Mouse (Mus musculus): ENCODE measurements at regions not wholly inside any gene's neighbourhood (a gene's known extent, or its start where the extent isn't known, plus 50 kb on each side); places are given as distances from the start of the nearest gene placed in this dataset.

- no peak for DNase-seq
Observed at GRCm38 (mm10) chr4:153542631-153543031, 60.0 kb upstream of the Ajap1 start.

- DNase-seq: no peak
Observed at GRCm38 (mm10) chr4:153543900-153544648, 61.5 kb upstream of the Ajap1 start.

- no peak for DNase-seq
Observed at GRCm38 (mm10) chr4:153546709-153547108, 64.1 kb upstream of the Ajap1 start.

- no peak for DNase-seq
Observed at GRCm38 (mm10) chr4:153547111-153547510, 64.5 kb upstream of the Ajap1 start.

- no peak for DNase-seq
Observed at GRCm38 (mm10) chr4:153547871-153548270, 65.3 kb upstream of the Ajap1 start.

GRCm38 (mm10) chr4:153551291-153551690 is 68.7 kb upstream of the Ajap1 start:
- no peak for DNase-seq

- no peak for DNase-seq
Observed at GRCm38 (mm10) chr4:153552483-153552882, 69.9 kb upstream of the Ajap1 start.

- DNase-seq: no peak
Observed at GRCm38 (mm10) chr4:153557812-153558608, 75.4 kb upstream of the Ajap1 start.

- DNase-seq: no peak
Observed at GRCm38 (mm10) chr4:153559568-153559967, 77.0 kb upstream of the Ajap1 start.

- DNase-seq: no peak
Observed at GRCm38 (mm10) chr4:153560193-153560592, 77.6 kb upstream of the Ajap1 start.

- peak; percentile 60 for DNase-seq
Observed at GRCm38 (mm10) chr4:153560956-153561355, 78.3 kb upstream of the Ajap1 start.

GRCm38 (mm10) chr4:153561991-153562390 is 79.4 kb upstream of the Ajap1 start:
- DNase-seq: no peak

- DNase-seq: no peak
Observed at GRCm38 (mm10) chr4:153567329-153567973, 84.8 kb upstream of the Ajap1 start.

GRCm38 (mm10) chr4:153573180-153573769 is 90.7 kb upstream of the Ajap1 start:
- DNase-seq: peak; percentile 25

- no peak for DNase-seq
Observed at GRCm38 (mm10) chr4:153593291-153593690, 110.7 kb upstream of the Ajap1 start.

- DNase-seq: no peak
Observed at GRCm38 (mm10) chr4:153599794-153600370, 117.3 kb upstream of the Ajap1 start.

- no peak for DNase-seq
Observed at GRCm38 (mm10) chr4:153602496-153602895, 119.9 kb upstream of the Ajap1 start.

- DNase-seq: peak; percentile 23
Observed at GRCm38 (mm10) chr4:153603056-153603840, 120.6 kb upstream of the Ajap1 start.

- peak; percentile 81 for DNase-seq
Observed at GRCm38 (mm10) chr4:153603936-153604335, 121.3 kb upstream of the Ajap1 start.

GRCm38 (mm10) chr4:153604695-153605485 is 122.3 kb upstream of the Ajap1 start:
- DNase-seq: no peak

- no peak for DNase-seq
Observed at GRCm38 (mm10) chr4:153616058-153616457, 133.4 kb upstream of the Ajap1 start.
